Mouse (Mus musculus) left cerebral cortex, adult 8-10 months (tissue): ENCODE measurements around the gene Gtse1. TPM values are rescaled to one million over a fixed set of nuclear protein-coding genes. Genes with fewer than 3 reads are reported as not detected.

Experiments used
- DNase-seq, 2 experiments: peaks; one replicate each; pipeline ENCODE4 v3.0.0; 2022; ENCODE audit warnings: low spot score in 2 of 2
- total RNA-seq, 4 experiments: library from RNA; stranded (reverse); gene quantifications; 2 replicates each; pipeline ENCODE4 v1.2.4; 2022

Gene Gtse1
- total RNA-seq, 4 experiments from 2014 or later, result 0.44 to 0.95 (median 0.50) TPM

DNA sequence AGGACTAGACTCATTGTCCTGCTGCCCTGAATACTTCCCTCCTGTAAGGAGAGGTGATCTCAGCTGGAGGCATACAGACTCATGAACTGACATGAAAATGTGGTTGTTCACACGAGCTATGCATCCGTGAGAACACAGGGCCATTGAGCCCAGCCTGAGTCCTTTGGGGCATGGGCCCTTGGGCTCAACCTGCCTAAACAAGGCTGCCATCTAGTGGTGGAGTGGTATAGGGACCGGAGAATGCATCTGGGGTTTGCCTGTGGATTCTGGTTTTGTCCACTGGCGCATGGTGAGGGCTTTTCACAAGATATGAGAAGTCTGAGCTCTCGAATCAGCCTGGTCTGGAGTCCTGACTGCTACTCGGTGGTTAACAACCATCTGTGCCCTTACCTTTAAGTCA is 8.2 kb downstream of the Gtse1 start:
- DNase-seq, result peak; percentile 46 to 51

DNA sequence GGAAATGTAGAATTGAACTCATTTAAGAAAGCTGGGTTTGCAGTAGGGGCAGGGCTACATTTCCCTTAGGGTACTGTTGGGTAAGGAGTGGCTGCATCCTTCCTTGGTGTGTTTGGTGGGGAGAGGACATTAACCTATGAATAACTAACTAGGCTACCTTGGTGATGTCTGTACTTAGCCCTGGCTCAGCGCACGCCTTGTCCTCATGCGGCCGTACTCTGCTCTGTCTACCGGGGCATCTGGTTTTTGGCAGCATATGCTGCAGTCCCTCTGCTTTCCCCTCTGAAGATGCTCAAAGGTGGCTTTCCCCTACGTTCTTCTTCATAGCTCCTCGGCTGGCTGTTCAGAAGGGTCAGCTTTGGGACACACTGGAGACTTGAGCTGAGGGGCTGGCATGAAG is 17.8 kb downstream of the Gtse1 start:
- DNase-seq, result no peak

DNA sequence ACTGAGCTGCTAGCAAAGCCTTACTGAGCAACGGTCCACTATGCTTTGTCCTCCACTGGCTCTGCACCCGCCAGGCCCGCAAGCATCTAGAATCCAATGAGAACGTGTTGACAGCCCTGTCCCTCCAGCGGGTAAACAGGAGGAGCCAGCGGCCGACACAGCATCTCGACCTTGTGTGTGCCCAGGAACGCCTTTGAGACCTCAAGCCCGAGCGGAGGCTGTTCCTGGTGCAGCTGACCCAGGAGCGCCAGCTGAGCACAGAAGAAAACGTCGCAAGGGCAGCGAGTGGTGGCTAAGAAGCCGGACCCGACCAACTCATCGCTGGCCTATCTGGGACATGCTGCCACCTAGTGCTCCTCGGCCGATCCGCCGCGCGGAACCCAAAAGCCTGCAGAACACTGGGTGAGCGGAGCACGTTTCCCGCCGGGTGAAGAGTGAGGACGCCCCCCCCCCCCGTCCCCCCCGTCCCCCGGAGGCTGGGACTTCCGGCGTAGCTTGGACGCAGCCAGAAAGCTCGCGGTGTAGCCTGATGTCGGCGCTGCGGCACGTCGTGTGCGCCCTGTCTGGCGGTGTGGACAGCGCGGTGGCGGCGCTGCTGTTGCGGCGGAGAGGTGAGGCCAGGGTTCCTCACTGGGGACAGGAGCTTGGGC is 19.4 kb downstream of the Gtse1 start, which contains the start of gene Trmu:
Gene Trmu, plus strand, starts transcription at position 465 of the 650 bp plus-strand sequence.
- DNase-seq, result peak; percentile 80 to 87

DNA sequence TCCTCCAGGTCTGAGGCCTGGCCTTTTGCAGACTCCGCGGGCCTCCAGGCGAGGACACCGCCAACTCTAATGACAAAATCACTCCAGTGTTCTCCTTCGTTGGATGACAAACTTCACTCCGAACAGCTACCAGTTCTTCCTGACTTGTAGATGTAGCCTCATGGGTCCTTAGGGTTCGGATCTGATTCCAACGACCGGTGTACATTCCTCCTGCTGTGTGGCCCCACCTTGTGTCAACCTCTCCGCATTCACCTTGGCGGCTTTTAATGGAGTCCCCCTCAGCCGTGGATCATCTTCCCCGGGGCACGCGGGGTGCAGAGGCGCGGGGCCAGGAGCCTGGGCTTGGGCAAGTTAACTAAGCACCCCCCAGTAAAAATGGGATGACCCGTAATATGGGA is 20.0 kb downstream of the Gtse1 start:
- no peak for DNase-seq

DNA sequence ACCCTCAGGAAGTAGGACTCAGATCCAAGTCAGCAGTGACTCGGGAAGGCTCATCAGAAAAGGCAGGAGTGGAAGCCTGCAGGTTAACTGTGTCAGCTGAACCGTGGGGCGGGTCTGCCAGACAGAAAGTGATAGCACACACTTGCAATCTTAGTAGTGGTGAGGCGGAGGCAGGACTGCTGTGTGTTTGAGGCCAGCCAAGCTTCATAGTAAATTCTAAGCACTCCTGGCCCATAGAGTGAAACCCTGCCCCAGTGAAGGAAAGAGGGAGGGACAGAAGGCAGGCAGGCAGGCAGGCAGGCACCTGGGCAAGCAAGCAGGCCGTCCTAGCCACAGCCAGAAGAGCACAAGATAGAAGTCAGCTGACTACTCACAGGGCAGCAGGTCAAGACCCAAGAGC is 26.1 kb downstream of the Gtse1 start:
- no peak for DNase-seq

DNA sequence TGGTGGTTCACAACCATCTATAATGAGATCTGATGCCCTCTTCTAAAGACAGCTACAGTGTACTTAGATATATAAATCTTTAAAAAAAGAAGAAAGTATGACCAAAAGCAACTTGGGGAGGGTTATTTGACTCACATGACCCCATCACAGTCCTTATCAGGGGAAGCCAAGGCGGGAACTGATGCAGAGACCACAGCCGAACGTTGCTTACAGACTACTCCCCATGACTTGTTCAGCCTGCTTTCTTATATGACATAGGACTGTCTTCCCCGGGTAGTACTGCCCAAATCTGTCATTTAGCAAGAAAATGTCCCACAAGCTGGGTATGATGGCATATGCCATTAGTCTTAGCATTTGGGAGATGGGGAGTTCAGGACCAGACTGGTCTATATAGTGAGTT is 29.7 kb downstream of the Gtse1 start:
- no peak for DNase-seq

DNA sequence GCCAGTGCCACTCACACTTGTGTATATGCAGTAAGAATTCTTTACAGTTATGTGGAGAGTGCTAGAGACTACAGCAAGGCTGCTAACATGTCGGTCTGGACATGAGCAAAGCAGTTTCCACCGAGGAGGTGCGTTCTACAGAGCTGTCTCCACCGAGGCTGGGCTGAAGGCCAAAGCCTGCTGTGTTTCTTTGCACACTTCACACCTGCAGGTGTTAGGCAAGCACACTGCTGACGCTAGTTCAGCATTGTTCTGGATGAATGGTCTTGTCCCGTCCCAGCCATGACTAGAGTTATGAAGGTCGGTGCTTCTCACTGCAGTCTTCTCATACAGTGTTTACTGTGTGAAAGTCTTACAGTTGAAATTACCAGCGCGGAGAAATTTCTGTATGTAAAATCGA is 32.4 kb downstream of the Gtse1 start:
- no peak for DNase-seq

DNA sequence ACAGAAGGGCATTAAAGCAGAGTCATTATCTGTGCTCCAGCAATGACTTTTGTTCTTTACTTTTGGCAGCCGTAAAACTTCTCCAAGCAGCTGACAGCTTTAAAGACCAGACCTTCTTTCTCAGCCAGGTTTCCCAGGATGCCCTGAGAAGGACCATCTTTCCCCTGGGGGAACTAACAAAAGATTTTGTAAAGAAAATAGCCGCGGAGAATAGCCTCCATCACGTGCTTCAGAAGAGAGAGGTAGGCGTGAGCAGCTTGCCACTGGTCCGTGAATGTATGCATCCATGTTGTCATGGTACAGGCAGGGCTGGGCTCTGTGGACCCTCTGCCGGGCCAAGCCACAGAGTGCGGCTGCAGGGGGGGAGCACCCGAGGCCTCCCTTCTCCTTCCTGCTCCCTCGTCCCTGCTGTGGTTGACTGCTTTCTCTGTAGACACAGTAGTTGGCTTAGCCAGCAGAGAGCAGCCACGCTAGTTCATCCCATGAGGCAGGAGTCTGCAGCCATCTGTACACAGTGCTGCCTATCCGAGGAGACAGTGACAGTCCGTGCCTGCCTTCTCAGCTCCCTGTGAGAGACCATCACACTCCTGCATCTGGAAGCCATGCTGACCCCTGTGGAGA is 33.1 kb downstream of the Gtse1 start:
- DNase-seq, result no peak

DNA sequence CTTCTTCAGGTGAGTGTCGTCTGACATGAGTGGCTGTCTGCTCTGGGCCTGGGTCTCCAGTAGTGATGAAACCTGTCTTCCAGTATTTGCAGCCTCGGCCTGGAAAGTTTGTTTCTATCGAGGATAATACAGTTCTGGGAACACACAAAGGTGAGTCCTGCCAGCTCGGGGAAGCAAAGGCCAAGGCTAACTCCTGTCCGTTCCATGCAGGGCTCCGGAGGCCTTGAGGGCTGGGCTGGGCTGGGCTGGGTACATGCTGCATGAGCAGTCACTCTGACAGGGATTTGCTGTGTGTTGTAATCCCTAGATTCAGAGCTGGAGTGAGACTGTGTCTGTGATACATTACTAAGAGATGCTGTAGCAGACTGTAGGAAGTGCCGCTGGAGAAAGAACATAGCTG is 34.3 kb downstream of the Gtse1 start:
- DNase-seq, result no peak

DNA sequence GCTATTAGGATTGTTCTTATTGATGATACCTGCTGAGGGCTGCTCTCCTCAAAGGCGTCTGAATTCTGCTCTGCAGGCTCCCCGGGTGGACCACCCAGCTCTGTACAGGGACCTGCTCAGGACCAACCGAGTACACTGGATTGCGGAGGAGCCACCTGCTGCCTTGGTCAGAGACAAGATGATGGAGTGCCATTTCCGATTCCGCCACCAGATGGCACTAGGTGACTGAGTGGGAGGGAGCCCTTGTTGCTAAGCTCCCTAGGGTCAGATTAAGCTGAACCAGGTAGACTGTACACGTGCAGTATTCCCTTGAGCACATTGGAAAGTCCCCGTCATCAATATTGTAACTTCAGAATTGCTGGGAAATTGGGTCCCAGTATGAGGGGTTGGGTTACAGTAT is 36.7 kb downstream of the Gtse1 start:
- peak in 1 of 2 experiments; percentile 90 for DNase-seq

DNA sequence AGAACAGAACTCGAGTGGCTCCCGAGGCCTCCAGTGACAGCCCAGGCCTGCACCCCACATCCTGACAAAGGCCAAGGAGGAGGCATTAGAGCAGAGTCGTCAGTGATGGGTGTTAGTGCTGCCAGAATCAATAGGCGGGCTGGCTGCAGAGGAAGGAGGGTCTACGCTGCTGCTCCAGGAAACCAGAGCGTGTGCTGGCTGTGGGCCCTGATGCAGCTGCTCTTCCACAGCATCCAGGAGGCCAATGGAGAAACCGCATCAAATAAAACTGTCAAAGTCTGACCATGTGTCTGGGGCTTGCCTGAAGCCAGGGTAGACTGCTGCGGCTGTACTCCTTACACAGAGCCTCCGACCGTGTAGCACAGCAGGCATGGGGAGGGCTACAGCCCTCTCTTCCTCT is 37.6 kb downstream of the Gtse1 start:
- no peak for DNase-seq

DNA sequence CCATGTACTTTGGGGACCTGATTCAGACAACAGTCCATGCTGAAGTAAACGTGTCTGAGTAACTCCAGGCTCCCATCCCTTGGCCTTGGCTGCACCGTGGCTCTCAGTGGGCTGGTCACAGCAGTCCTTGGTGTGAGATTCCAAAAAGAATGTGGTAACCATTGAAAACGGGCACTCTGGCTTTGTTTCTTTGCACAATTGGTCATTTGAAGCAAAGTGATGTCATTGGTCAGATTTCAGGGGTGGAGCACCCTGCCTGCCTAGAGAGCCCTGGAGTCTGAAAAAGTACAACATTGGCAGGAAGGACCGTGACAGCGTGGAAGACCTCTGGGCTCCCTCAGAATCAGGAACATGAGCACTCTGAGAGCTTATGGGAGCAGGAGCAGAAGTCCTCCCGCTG is 39.9 kb downstream of the Gtse1 start:
- no peak for DNase-seq

DNA sequence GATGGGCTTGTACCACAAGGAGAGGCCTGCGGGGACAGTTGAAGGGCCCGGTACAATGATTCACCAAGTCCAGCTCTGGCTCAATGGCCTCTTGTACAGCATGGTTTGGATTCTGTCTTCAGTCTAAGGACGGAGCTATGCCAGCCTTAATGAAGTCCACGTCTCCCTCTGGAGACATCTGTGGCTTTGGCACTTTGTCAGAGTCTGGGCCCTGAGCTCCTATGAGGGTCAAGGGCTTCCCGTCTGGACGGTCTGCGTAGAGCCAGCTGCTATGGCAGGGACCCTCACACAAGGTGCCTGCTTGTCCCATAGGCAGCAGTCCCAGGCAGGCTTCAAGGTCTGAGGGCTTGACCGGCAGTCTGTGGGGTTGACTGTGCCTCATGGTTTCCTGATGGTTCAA is 40.8 kb downstream of the Gtse1 start:
- DNase-seq, result no peak

DNA sequence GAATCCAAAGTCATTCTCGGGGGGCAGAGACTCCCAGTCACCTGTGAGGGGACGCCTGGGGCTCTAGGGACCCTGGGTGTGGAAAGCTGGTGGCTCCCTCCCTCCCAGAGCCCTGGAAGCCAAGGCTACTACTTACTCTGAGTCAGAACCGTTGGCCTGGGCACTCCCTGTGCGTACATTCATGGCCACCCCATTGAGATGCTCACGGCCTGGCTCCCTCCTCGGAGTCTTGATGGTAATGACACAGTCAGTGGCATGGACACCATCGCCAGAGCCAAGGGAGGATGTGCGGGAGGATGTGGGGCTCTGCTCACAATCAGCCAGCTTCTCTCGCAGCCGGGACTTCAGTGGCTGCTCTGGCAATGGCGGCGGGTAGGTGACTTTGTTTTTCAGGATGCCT is 41.3 kb downstream of the Gtse1 start:
- DNase-seq, result no peak

DNA sequence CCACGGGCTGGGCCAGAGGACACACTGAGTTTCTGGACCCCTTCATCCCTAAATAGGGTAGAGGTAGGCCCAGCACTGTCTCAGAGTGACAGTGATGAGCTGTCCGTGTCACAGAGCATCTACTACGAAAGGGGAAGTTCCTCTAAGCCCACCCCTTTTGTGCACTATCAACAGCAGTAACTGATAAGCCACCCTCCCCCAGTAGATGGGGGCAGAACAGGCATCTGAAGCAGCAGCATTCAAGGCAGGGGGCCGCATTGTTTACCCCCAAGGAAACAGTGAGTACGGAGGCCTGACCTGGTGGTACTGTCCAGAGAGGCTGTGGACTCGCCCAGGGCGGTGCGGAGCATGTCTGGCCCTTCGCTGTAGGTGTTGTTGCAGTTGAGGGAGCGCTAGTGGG is 43.0 kb downstream of the Gtse1 start:
- DNase-seq, result no peak

DNA sequence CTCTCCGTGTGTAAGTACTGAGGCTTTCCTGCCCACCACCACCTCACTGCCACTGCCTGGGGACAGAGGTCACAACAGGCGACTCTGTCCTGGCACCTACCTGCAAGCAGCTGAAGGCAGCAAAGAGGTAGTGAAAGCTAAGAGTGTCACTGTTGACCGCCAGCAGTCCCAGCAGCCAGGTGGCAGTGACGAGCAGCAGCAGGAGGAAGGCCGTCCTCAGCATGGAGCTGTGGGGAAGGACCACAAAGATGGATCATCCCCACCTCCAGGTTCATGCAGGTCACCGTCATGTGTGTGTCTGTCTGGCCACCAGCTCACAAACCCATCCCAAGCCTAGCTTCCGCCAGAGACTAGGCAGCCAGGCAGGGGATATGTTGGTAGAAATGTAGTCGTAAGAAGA is 44.3 kb downstream of the Gtse1 start:
- no peak for DNase-seq

DNA sequence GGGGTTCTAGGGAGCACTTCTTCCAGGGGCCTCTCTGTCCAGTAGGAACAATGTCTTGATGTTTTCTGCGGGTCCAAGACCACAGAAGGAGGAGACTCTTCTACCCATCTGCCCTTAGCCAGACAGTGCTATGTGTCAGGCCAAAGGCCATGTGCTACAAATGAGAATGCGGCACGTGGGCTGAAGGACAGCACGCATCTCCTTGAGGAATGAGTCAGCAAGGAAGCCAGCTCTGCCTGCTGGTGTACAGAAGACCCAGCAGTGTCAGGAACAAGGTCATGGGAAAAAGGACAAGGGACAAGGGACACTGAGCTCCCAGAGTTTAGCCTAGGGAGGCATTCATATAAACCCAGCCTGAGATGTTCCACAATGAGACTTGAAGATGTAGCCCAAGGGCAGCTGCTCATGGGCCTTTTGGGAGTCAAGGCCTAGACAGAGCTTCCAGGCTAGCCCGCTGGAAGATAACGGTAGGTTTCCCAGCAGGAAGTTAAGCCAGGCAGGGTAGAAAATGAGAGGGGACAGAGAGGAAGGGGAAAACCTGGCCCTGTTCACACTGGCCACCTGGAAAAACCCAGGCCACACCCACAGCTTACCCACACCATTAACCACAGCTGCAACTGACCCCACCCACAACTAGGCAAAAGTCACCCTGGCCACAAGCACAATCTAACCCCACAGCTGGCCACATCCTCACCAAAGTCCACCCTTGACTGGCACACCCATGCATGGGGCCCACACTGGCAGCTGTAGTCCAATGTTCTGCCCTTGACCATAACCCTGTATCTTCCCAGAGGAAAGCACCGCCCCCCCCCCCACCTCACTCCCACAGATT is 49.3 kb downstream of the Gtse1 start:
- no peak for DNase-seq

DNA sequence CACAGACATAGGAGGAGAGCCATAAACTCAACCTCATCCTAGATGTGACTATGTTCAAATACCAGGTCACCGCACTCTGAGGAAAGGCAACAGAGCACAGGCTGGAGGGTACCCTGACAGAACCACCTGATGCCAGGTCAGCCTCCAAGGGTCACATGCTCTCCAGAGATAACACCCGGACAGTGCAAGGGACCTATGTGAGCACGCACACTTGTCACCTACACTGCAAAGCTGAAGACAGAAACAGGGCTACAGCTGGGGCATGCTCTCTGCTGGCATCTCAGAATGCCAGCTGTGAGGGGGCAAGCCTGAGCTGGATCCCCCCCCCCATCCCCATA is 49.9 kb downstream of the Gtse1 start:
- DNase-seq, result no peak

DNA sequence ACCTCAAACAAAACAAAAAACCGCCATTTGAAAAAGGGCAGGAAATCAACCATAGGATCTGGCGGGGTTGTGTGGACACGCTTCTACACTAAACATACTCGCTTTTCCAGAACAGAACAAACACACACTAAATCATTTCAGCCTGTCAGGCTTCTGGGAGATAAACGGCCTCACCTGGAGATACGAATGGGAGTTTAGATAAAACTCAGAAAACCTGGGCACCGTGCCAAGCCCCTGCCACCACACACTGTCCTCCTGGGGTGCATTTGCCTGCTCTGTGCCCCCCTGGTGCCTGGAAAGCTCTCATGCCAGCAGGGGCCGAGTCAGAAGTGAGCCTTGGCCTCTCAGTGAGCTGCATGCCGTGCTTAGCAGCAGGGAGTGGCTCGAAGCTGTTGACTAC is 50.4 kb downstream of the Gtse1 start:
- DNase-seq, result no peak

DNA sequence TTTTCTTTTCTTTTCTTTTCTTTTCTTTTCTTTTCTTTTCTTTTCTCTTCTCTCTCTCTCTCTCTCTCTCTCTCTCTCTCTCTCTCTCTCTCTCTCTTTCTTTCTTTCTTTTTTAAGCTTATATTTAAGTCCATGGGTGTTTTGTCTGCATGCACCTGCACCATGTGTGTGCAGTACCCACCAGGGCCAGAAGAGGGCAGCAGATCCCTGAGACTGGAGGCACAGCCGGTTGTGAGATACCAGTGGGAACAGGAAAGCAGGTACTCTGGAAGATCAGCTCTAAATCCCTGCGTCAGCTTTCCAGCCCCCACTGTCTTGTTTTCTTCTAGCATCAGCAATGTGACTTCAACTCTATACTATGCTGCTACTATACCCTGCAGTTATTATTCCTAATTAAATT is 54.1 kb downstream of the Gtse1 start:
- no peak for DNase-seq

DNA sequence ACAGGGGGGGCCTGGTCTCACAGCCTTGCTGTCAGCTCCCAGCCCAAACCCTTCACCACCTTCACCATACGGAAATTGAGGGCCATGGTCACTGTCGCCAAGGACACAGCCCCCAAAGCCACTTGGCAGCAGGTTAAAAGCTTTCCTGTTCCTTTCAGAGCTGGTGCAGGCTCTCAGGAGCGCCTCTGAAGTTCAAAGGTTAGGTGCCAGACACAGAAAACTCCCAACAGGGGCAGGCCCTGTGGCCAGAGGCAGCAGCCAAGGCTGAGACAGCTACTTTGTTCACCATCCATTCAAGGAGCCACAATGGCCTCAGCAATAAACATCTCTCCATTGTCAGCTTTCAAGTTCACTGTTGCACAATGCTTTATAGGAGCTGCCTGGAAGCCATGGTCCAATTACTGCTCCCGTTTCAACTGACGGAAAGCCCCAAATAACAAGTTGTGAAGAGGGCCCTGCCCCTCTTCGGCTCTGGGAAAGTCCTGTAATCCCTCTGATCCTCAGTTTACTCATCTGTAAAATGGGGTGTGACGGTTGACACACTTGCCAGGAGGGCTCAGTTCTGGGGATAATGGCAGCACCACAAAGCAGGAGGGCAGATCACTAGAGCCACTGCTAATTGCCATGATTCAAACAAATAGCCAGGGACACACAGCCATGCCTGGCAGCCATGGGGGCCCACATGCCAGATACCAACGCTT is 59.8 kb downstream of the Gtse1 start:
- DNase-seq, result no peak

DNA sequence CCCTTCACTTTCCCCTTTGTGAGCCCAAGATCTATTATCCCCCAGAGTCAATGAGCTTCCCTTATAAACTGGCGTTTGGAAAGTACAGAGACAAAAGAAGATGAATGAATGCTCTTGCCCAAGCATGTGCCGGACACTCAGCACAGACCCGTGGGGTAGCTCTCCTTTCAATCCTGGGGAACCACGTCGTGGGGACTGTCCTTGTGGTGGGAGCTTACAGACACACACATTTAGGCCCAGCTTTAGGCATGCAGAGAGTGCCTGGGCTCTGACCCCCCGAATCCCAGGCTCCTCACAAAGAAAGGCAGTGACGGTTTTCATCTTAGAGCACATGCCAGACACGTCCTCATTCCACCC is 60.3 kb downstream of the Gtse1 start:
- no peak for DNase-seq
